Mouse (Mus musculus) embryonic facial prominence, embryonic 11.5 days (tissue): ENCODE measurements around the gene Atp10a. TPM values are rescaled to one million over a fixed set of nuclear protein-coding genes. Genes with fewer than 3 reads are reported as not detected.
A peak's percentile ranks its signal among the peaks of the same experiment; 100 is the strongest.

ENCODE experiments used
- ATAC-seq: fragments of 200-750 bp; cut with Nextera tagmentation; replicated peaks from 2 replicates; pipeline ENCODE4 v1.8.0; 2017; ENCODE audit warnings: low read depth; ENCODE audit not compliant: insufficient number of reproducible peaks, low FRiP score, low TSS enrichment
- DNase-seq: peaks from one replicate; pipeline ENCODE4 v3.0.0-alpha.2; 2015; ENCODE audit warnings: low spot score
- H3K27ac ChIP-seq: fragments of 300-500 bp; sonication (generic); replicated peaks from 2 replicates; pipeline ENCODE4 v1.5.1; 2014; ENCODE audit warnings: mild to moderate bottlenecking, low read depth, low read length, control low read depth
- H3K27me3 ChIP-seq: fragments of 300-500 bp; sonication (generic); 2 replicates; pipeline ENCODE4 v1.6.1; 2014; ENCODE audit warnings: mild to moderate bottlenecking, low read length, moderate library complexity, mixed read lengths; ENCODE audit not compliant: control insufficient read depth, insufficient read depth
- H3K36me3 ChIP-seq: fragments of 300-500 bp; sonication (generic); replicated peaks from 2 replicates; pipeline ENCODE4 v1.6.1; 2014; ENCODE audit warnings: low read depth, mild to moderate bottlenecking, low read length, moderate library complexity, mixed read lengths; ENCODE audit not compliant: control insufficient read depth, insufficient read depth
- H3K4me1 ChIP-seq: fragments of 300-500 bp; sonication (generic); 2 replicates; pipeline ENCODE4 v1.6.1; 2014; ENCODE audit warnings: low read length, mixed read lengths; ENCODE audit not compliant: control insufficient read depth, insufficient read depth
- H3K4me2 ChIP-seq: fragments of 300-500 bp; sonication (generic); 2 replicates; pipeline ENCODE4 v1.6.1; 2014; ENCODE audit warnings: low read depth, mild to moderate bottlenecking, control low read depth, low read length, moderate library complexity
- H3K4me3 ChIP-seq: fragments of 300-500 bp; sonication (generic); 2 replicates; pipeline ENCODE4 v1.5.1; 2014; ENCODE audit warnings: low read depth, low read length, control low read depth
- H3K9ac ChIP-seq: fragments of 300-500 bp; sonication (generic); replicated peaks from 2 replicates; pipeline ENCODE4 v1.6.1; 2014; ENCODE audit warnings: mild to moderate bottlenecking, control low read depth, low read length
- H3K9me3 ChIP-seq: fragments of 300-500 bp; sonication (generic); replicated peaks from 2 replicates; pipeline ENCODE4 v1.6.1; 2016; ENCODE audit warnings: mild to moderate bottlenecking, low read length, inconsistent platforms, mixed read lengths; ENCODE audit not compliant: control insufficient read depth
- WGBS: fragments of 180-500 bp; shearing (Covaris S2); extraction: QIAGEN DNeasy Blood & Tissue Kit; methylation state at CpG from one replicate; pipeline ENCODE4 v1.1.7; 2014; 5-methylcytosine and 5-hydroxymethylcytosine counted together
- polyA plus RNA-seq: library from polyadenylated mRNA; unstranded; fragments of >200 nt; fragmentation: Nextera tagmentation; extraction: Ambion mirVana; gene quantifications from 2 replicates; pipeline ENCODE4 v1.2.1, GENCODE M21; 2014

Atp10a gene
- polyA plus RNA-seq, 1 experiment from 2014 or later: 1.9 TPM

- 84% methylated on average over 3 of the region's 3 CpGs for WGBS
- no peak for ATAC-seq
- no peak overlapping the region for H3K27ac ChIP-seq
- no peak overlapping the region for H3K9ac ChIP-seq
- DNase-seq: no peak
- H3K4me3 ChIP-seq: no peak overlapping the region
- H3K4me1 ChIP-seq: no peaks in the 10 kb centered on the region
- no peak overlapping the region for H3K4me2 ChIP-seq
- H3K9me3 ChIP-seq: no peaks in the 10 kb centered on the region
- no peaks in the 10 kb centered on the region for H3K27me3 ChIP-seq
- no peaks in the 10 kb centered on the region for H3K36me3 ChIP-seq
Measured at GRCm38 (mm10) chr7:58641916-58642315, 14.1 kb upstream of the Atp10a start.

DNA sequence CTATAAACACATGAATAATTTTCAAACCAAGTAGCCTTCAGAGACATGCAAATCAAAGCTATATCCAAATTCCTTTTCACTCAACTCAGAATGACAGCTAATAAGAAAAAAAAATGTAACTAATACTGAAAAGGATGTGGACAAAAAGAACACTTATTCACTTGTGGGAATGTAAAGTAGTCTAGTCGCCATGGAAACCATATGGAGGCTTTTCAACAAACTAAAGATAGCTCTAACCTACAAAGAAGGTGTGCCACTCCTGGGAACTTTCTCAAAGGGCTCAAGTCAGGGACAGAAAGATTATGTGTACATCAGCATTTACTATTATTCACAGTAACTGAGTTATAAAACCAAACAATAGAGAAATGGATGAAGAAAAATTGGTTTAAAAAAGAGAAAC, 8.6 kb upstream of the Atp10a start:
- Histone ChIP-seq H3K9me3 (no peaks in the 10 kb centered on the region), H3K4me1 (no peaks in the 10 kb centered on the region), H3K36me3 (no peaks in the 10 kb centered on the region), H3K4me2 (no peak overlapping the region), H3K4me3 (no peak overlapping the region), H3K27me3 (no peaks in the 10 kb centered on the region), H3K27ac (no peak overlapping the region), H3K9ac (no peak overlapping the region)
- 78% methylated on average over 1 of the region's 1 CpGs for WGBS
- ATAC-seq (no peak), DNase-seq (no peak)

GRCm38 (mm10) chr7:58657913-58658789, 2.2 kb downstream of the Atp10a start:
- H3K4me1 ChIP-seq: no peaks in the 10 kb centered on the region
- DNase-seq (peak; percentile 81), ATAC-seq (peak; percentile 95)
- WGBS: under 1% methylated on average over 79 of the region's 81 CpGs
- H3K9me3 ChIP-seq: no peaks in the 10 kb centered on the region
- H3K9ac ChIP-seq: peak overlapping the region; percentile 75
- H3K4me3 ChIP-seq: peak overlapping the region; percentile 66
- H3K27me3 ChIP-seq: no peaks in the 10 kb centered on the region
- H3K36me3 ChIP-seq: no peaks in the 10 kb centered on the region
- peak overlapping the region; percentile 90 for H3K4me2 ChIP-seq
- H3K27ac ChIP-seq: no peak overlapping the region; the same call in 1 of the 2 replicates

DNA sequence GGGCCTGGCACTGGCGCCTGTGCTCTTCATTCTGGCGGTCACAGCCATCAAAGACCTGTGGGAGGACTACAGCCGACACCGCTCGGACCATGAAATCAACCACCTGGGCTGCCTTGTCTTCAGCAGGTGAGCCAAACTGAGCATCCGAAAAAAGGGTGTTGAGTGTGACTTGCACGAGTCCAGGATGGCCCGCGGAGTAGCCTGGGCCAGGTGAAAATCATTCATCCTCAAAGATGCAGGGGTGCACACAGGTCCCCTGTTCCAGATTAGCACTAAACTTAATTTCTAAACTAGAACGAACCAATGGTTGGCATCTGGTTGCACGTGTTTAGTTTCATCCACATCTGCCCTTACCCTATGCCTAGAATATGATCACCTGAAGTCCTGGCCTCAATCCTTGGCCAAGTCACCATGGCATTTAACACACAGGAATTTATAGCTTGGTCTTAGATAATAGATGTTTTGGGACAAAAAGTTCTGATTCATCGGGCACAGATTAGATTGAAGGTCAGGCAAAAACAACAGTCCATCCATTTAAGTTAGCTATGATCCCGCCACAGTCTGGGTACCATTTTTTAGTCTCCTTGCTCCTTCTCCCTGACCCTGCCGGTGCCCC, 2.9 kb downstream of the Atp10a start:
- peak overlapping the region; percentile 66 for H3K4me3 ChIP-seq
- WGBS: 25% methylated on average over 14 of the region's 14 CpGs
- H3K36me3 ChIP-seq: no peaks in the 10 kb centered on the region
- H3K9ac ChIP-seq: peak overlapping the region; percentile 75
- no peaks in the 10 kb centered on the region for H3K27me3 ChIP-seq
- ATAC-seq (no peak; the same call in 1 of the 2 replicates), DNase-seq (no peak)
- H3K4me1 ChIP-seq: no peaks in the 10 kb centered on the region
- no peak overlapping the region for H3K27ac ChIP-seq
- no peaks in the 10 kb centered on the region for H3K9me3 ChIP-seq
- peak overlapping the region; percentile 90 for H3K4me2 ChIP-seq

DNA sequence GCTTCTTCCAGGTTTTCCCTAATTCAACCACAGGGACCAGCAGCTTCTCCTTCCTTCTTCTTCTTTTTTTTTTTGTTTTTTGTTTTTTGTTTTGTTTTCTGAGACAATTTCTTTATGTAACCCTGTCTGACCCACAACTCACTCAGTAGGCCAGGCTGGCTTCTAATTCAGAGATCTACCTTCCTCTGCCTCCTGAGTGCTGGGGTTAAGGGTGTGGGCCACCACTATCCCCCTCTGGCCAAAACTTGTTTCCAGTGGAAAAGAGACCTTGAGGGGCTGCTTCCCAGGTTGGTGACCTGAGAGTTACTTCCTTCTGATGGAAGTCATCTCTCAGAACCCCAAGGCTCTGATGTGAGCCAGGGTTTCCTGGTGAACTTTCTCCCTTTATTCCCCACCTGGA, 4.1 kb downstream of the Atp10a start:
- ATAC-seq: no peak
- H3K9me3 ChIP-seq: no peaks in the 10 kb centered on the region
- H3K4me1 ChIP-seq: no peaks in the 10 kb centered on the region
- H3K4me3 ChIP-seq: no peak overlapping the region
- no peak overlapping the region for H3K4me2 ChIP-seq
- H3K9ac ChIP-seq: no peak overlapping the region
- no peak overlapping the region for H3K27ac ChIP-seq
- no peaks in the 10 kb centered on the region for H3K27me3 ChIP-seq
- no peak for DNase-seq
- H3K36me3 ChIP-seq: no peaks in the 10 kb centered on the region

DNA sequence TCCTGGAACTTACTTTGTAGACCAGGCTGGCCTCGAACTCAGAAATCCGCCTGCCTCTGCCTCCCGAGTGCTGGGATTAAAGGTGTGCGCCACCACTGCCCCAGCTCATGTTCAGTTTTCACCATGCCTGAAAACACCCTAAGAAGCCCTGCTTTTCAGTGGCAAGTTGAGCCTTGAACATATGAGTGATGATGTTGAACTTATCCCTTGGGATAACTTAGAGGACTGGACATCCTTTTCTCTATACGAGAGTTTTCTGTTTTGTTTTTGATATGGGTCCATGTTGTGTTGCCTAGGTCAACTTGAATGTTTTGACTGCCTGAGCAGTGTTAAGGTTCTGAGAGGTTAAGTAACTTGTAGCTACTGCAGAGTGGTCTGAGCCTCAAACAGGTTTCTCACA, 4.7 kb downstream of the Atp10a start:
- Histone ChIP-seq H3K27me3 (no peaks in the 10 kb centered on the region), H3K9me3 (no peaks in the 10 kb centered on the region), H3K27ac (no peak overlapping the region), H3K4me3 (no peak overlapping the region), H3K9ac (no peak overlapping the region), H3K4me1 (no peaks in the 10 kb centered on the region), H3K36me3 (no peaks in the 10 kb centered on the region), H3K4me2 (no peak overlapping the region)
- 87% methylated on average over 5 of the region's 5 CpGs for WGBS
- DNase-seq (no peak), ATAC-seq (no peak)

GRCm38 (mm10) chr7:58661076-58661475, 5.1 kb downstream of the Atp10a start:
- Histone ChIP-seq H3K27me3 (no peaks in the 10 kb centered on the region), H3K4me1 (no peaks in the 10 kb centered on the region), H3K4me2 (no peak overlapping the region), H3K9me3 (no peaks in the 10 kb centered on the region), H3K27ac (no peak overlapping the region), H3K36me3 (no peaks in the 10 kb centered on the region), H3K9ac (no peak overlapping the region), H3K4me3 (no peak overlapping the region)
- ATAC-seq: no peak
- no peak for DNase-seq
- WGBS: 86% methylated on average over 7 of the region's 7 CpGs

DNA sequence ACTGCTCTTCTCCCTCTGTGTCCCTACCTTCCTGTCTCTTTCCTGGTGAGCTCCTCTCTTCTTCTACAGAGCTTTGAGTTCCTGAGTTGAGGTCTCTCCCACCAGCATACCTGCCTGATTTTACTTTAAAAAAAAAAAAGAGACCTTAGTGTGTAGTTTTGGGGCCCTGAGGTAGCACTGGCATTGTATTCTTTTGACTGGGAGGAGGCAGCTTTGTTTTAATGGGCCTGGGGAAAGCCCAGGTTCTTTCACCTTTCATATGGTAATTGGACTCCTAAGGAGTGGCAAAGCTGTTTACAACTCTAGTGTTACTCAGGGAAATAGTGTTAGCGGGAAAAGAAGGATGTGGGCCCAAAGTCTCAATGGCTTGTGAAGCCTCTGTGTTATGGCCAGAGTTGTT, 12.7 kb downstream of the Atp10a start:
- Histone ChIP-seq H3K9me3 (no peaks in the 10 kb centered on the region), H3K27ac (no peak overlapping the region), H3K4me3 (no peak overlapping the region), H3K9ac (no peak overlapping the region), H3K27me3 (no peaks in the 10 kb centered on the region), H3K4me1 (no peaks in the 10 kb centered on the region), H3K4me2 (no peak overlapping the region), H3K36me3 (no peaks in the 10 kb centered on the region)
- ATAC-seq (no peak), DNase-seq (no peak)
- WGBS: 22% methylated on average over 1 of the region's 1 CpGs
